Mouse (Mus musculus) myocyte (in vitro differentiated cells): ENCODE results near the gene Anks1b. TPM values are rescaled to one million over a fixed set of nuclear protein-coding genes. Genes with fewer than 3 reads are reported as not detected.

Experiments used
- H3K27me3 ChIP-seq: one replicate; pipeline ENCODE4 v1.6.1; 2011; ENCODE audit not compliant: control insufficient read depth, insufficient read depth, insufficient read length
- H3K36me3 ChIP-seq: one replicate; pipeline ENCODE4 v1.6.1; 2011; ENCODE audit not compliant: control insufficient read depth, insufficient read depth
- H3K4me2 ChIP-seq: one replicate; pipeline ENCODE4 v1.6.1; 2011; ENCODE audit warnings: low read depth, control low read depth
- H3K4me3 ChIP-seq: one replicate; pipeline ENCODE4 v1.5.1; 2011; ENCODE audit warnings: mild to moderate bottlenecking, control low read depth, moderate library complexity
- H3K79me2 ChIP-seq: one replicate; pipeline ENCODE4 v1.6.1; 2011; ENCODE audit not compliant: control insufficient read depth, insufficient read depth
- H3ac ChIP-seq: one replicate; pipeline ENCODE4 v1.6.1; 2011; ENCODE audit not compliant: control insufficient read depth, insufficient read length
- CEBPB ChIP-seq: IDR thresholded peaks from 2 replicates; pipeline ENCODE4 v1.6.1; 2011; ENCODE audit warnings: mild to moderate bottlenecking, moderate library complexity; ENCODE audit not compliant: poor library complexity, insufficient read depth, severe bottlenecking
- E2F4 ChIP-seq: IDR thresholded peaks from one replicate; pipeline ENCODE4 v1.6.1; 2011; ENCODE audit warnings: mild to moderate bottlenecking, control low read depth, moderate library complexity; ENCODE audit not compliant: insufficient read depth
- MAX ChIP-seq: IDR thresholded peaks from one replicate; pipeline ENCODE4 v1.6.1; 2011; ENCODE audit warnings: low read depth, mild to moderate bottlenecking, control low read depth
- MYOD1 ChIP-seq, 3 experiments: IDR thresholded peaks; one replicate each; pipeline ENCODE4 v1.6.1; 2011; ENCODE audit warnings: control low read depth in 2 of 3, low read depth in 2 of 3, mild to moderate bottlenecking in 2 of 3, moderate library complexity in 1 of 3; ENCODE audit not compliant: insufficient read length in 2 of 3, control insufficient read depth in 1 of 3
- MYOG ChIP-seq, 3 experiments: IDR thresholded peaks; one replicate each; pipeline ENCODE4 v1.6.1; 2011; ENCODE audit warnings: control low read depth in 2 of 3, low read depth in 2 of 3, mild to moderate bottlenecking in 2 of 3; ENCODE audit not compliant: insufficient read length in 2 of 3, control insufficient read depth in 1 of 3, insufficient read depth in 1 of 3
- POLR2A ChIP-seq: IDR thresholded peaks from one replicate; pipeline ENCODE4 v1.6.1; 2011; ENCODE audit warnings: low read depth, mild to moderate bottlenecking, control low read depth, moderate library complexity; ENCODE audit not compliant: insufficient read length
- POLR2AphosphoS2 ChIP-seq: IDR thresholded peaks from one replicate; pipeline ENCODE4 v1.6.1; 2011; ENCODE audit warnings: low read depth, control low read depth; ENCODE audit not compliant: insufficient read length
- REST ChIP-seq: IDR thresholded peaks from one replicate; pipeline ENCODE4 v1.6.1; 2011; ENCODE audit warnings: mild to moderate bottlenecking, control low read depth, moderate library complexity; ENCODE audit not compliant: insufficient read depth, insufficient read length
- SRF ChIP-seq: IDR thresholded peaks from one replicate; pipeline ENCODE4 v1.6.1; 2011; ENCODE audit warnings: low read depth; ENCODE audit not compliant: control insufficient read depth, insufficient read length
- TCF12 ChIP-seq: IDR thresholded peaks from one replicate; pipeline ENCODE4 v1.6.1; 2011; ENCODE audit warnings: mild to moderate bottlenecking, control low read depth; ENCODE audit not compliant: poor library complexity, insufficient read depth, severe bottlenecking
- TCF3 ChIP-seq: IDR thresholded peaks from one replicate; pipeline ENCODE4 v1.6.1; 2011; ENCODE audit warnings: low read depth, control low read depth; ENCODE audit not compliant: insufficient read length
- USF1 ChIP-seq: IDR thresholded peaks from one replicate; pipeline ENCODE4 v1.6.1; 2011; ENCODE audit warnings: low read depth, mild to moderate bottlenecking, control low read depth, moderate library complexity
- polyA plus RNA-seq: library from polyadenylated mRNA; unstranded; fragments of >200 nt; fragmentation: generic; extraction: Trizol; gene quantifications from one replicate; pipeline ENCODE4 v1.2.1, GENCODE M21; 2012; ENCODE audit warnings: missing spikeins

Anks1b gene
- polyA plus RNA-seq, 1 experiment = 0.13 TPM

GRCm38 (mm10) chr10:90923476-90923875 is 1050.2 kb downstream of the Anks1b start:
- Histone ChIP-seq H3K4me3 (no peak overlapping the region), H3K27me3 (peaks cover 16% of the 10 kb centered on the region), H3K4me2 (no peak overlapping the region), H3K36me3 (no peaks in the 10 kb centered on the region), H3K79me2 (no peaks in the 10 kb centered on the region), H3ac (no peak overlapping the region)
- TF ChIP-seq E2F4 (no peak), TCF3 (no peak), SRF (no peak), MAX (no peak), USF1 (no peak), CEBPB (no peak), POLR2AphosphoS2 (no peak), MYOG (IDR thresholded peaks at IDR 0.05; ENCODE audit: control insufficient read depth in 1 of 3, insufficient read depth in 1 of 3, insufficient read length in 2 of 3, low read depth in 2 of 3) (no peak), REST (no peak), MYOD1 (IDR thresholded peaks at IDR 0.05; ENCODE audit: control insufficient read depth in 1 of 3, insufficient read length in 2 of 3, low read depth in 2 of 3) (no peak), POLR2A (no peak), TCF12 (no peak)

GRCm38 (mm10) chr10:90933088-90933487 is 1059.8 kb downstream of the Anks1b start:
- Histone ChIP-seq H3K4me3 (no peak overlapping the region), H3K79me2 (no peaks in the 10 kb centered on the region), H3ac (no peak overlapping the region), H3K4me2 (no peak overlapping the region), H3K36me3 (no peaks in the 10 kb centered on the region), H3K27me3 (peaks cover 10% of the 10 kb centered on the region)
- no peak for TF ChIP-seq MYOG (IDR thresholded peaks at IDR 0.05; ENCODE audit: control insufficient read depth in 1 of 3, insufficient read depth in 1 of 3, insufficient read length in 2 of 3, low read depth in 2 of 3)
- no peak for TF ChIP-seq TCF12
- TF ChIP-seq POLR2A = no peak
- no peak for TF ChIP-seq E2F4
- TF ChIP-seq SRF = no peak
- no peak for TF ChIP-seq MYOD1 (IDR thresholded peaks at IDR 0.05; ENCODE audit: control insufficient read depth in 1 of 3, insufficient read length in 2 of 3, low read depth in 2 of 3)
- TF ChIP-seq POLR2AphosphoS2 = no peak
- no peak for TF ChIP-seq TCF3
- TF ChIP-seq REST = no peak
- no peak for TF ChIP-seq MAX
- TF ChIP-seq CEBPB = no peak
- TF ChIP-seq USF1 = no peak

- H3ac ChIP-seq = no peak overlapping the region
- H3K4me3 ChIP-seq = no peak overlapping the region
- no peaks in the 10 kb centered on the region for H3K36me3 ChIP-seq
- H3K27me3 ChIP-seq = peaks cover 10% of the 10 kb centered on the region
- no peak overlapping the region for H3K4me2 ChIP-seq
- no peaks in the 10 kb centered on the region for H3K79me2 ChIP-seq
- TF ChIP-seq POLR2AphosphoS2 (no peak), TCF3 (no peak), MYOD1 (IDR thresholded peaks at IDR 0.05; ENCODE audit: control insufficient read depth in 1 of 3, insufficient read length in 2 of 3, low read depth in 2 of 3) (no peak), REST (no peak), E2F4 (no peak), TCF12 (no peak), CEBPB (no peak), SRF (no peak), MAX (no peak), POLR2A (no peak), MYOG (IDR thresholded peaks at IDR 0.05; ENCODE audit: control insufficient read depth in 1 of 3, insufficient read depth in 1 of 3, insufficient read length in 2 of 3, low read depth in 2 of 3) (no peak), USF1 (no peak)
These were observed 1061.4 kb downstream of the Anks1b start for GRCm38 (mm10) chr10:90934678-90935077.

- no peaks in the 10 kb centered on the region for H3K36me3 ChIP-seq
- no peak for TF ChIP-seq TCF12
- no peak for TF ChIP-seq POLR2A
- TF ChIP-seq MYOG (IDR thresholded peaks at IDR 0.05; ENCODE audit: control insufficient read depth in 1 of 3, insufficient read depth in 1 of 3, insufficient read length in 2 of 3, low read depth in 2 of 3) = no peak
- no peak for TF ChIP-seq POLR2AphosphoS2
- no peak for TF ChIP-seq MAX
- no peak for TF ChIP-seq E2F4
- no peak for TF ChIP-seq REST
- no peak for TF ChIP-seq CEBPB
- TF ChIP-seq SRF = no peak
- TF ChIP-seq TCF3 = no peak
- no peak for TF ChIP-seq MYOD1 (IDR thresholded peaks at IDR 0.05; ENCODE audit: control insufficient read depth in 1 of 3, insufficient read length in 2 of 3, low read depth in 2 of 3)
- H3K27me3 ChIP-seq = no peaks in the 10 kb centered on the region
- no peak overlapping the region for H3K4me2 ChIP-seq
- H3K4me3 ChIP-seq = no peak overlapping the region
- H3ac ChIP-seq = no peak overlapping the region
- no peaks in the 10 kb centered on the region for H3K79me2 ChIP-seq
These were observed 1064.6 kb downstream of the Anks1b start for GRCm38 (mm10) chr10:90937721-90938460.
